Mouse (Mus musculus) cortical plate, adult 2 months (tissue): ENCODE measurements around the gene Tnpo2. TPM values are rescaled to one million over a fixed set of nuclear protein-coding genes. Genes with fewer than 3 reads are reported as not detected.

ENCODE experiments used
- H3K27ac ChIP-seq: fragments of 200-500 bp; 2 replicates; pipeline ENCODE4 v1.5.1; 2012; ENCODE audit warnings: low read length, control low read depth, inconsistent platforms; ENCODE audit not compliant: insufficient read depth
- H3K4me1 ChIP-seq: fragments of 200-500 bp; 2 replicates; pipeline ENCODE4 v1.6.1; 2011; ENCODE audit warnings: low read length; ENCODE audit not compliant: control insufficient read depth, insufficient read depth
- H3K4me3 ChIP-seq: fragments of 200-500 bp; 2 replicates; pipeline ENCODE4 v1.5.1; 2011; ENCODE audit warnings: mild to moderate bottlenecking, low read length, control low read depth; ENCODE audit not compliant: insufficient read depth
- CTCF ChIP-seq: fragments of 200-500 bp; IDR thresholded peaks from 2 replicates; pipeline ENCODE4 v1.5.1; 2011; ENCODE audit warnings: mild to moderate bottlenecking, control low read depth, low read length; ENCODE audit not compliant: insufficient read depth; ENCODE audit errors: extremely low read depth
- POLR2A ChIP-seq: fragments of 200-500 bp; IDR thresholded peaks from 2 replicates; pipeline ENCODE4 v1.6.1; 2011; ENCODE audit warnings: mild to moderate bottlenecking, low read length, control low read depth; ENCODE audit not compliant: insufficient read depth; ENCODE audit errors: extremely low read depth
- polyA plus RNA-seq: library from polyadenylated mRNA; depleted of rRNA; stranded (reverse); fragments of >200 nt; gene quantifications from 2 replicates; pipeline ENCODE4 v1.2.3, GENCODE M21; 2012; rRNA removed

The Tnpo2 gene
- polyA plus RNA-seq, 1 experiment, result 110 TPM

DNA sequence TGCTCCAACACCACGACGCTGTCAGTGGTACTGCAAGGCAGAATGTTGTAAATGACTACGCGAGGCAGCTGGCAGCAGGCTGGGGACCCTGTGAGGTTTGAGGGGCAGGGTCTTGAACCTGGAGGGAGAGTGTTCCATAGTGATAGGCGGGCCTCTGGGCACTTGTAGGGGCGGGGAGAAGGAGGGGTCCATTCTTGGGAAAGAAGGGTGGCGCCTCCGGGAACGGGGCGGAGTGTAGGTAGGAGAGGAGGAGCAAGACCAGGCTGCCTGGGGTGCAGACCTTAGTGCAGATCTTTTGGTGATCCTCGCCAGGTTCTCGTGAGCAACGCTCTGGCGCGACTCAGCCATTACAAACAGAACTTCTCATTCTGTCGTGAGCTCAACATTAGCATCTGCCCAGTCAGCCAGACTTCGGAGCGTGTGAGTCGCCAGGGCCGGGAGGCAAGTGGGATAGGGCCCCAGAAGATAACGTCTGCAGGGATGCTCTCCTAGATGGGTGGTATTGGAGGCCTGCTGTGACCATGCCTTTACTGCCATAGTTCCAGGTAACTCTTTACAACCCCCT lies 54.9 kb downstream of the Tnpo2 start:
- no peaks in the 10 kb centered on the region for H3K4me1 ChIP-seq
- no peak overlapping the region for H3K4me3 ChIP-seq
- H3K27ac ChIP-seq, result no peak overlapping the region
- TF ChIP-seq POLR2A (no peak), CTCF (no peak)

- TF ChIP-seq CTCF (no peak), POLR2A (no peak)
- no peaks in the 10 kb centered on the region for H3K4me1 ChIP-seq
- no peak overlapping the region for H3K4me3 ChIP-seq
- no peak overlapping the region for H3K27ac ChIP-seq
Measured at GRCm38 (mm10) chr8:85095051-85095450, 58.3 kb downstream of the Tnpo2 start.

DNA sequence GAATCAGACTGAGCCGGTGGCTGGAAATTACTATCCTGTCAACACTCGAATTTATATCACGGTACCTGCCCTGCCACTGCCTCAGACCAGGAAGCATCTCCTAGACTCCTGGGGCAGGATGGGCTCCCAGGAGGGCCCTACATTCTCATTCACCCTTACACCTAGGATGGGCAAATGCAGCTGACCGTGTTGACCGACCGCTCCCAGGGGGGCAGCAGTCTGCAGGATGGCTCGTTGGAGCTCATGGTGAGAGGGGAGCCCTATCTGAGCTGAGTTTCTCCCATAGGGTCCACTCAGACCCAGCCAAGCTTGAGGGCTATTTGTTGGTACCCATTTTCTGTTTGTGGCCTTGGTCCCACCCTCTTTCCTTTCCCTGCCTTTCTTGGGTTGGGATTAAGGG lies 58.9 kb downstream of the Tnpo2 start:
- H3K4me3 ChIP-seq, result no peak overlapping the region
- TF ChIP-seq POLR2A (no peak), CTCF (no peak)
- no peaks in the 10 kb centered on the region for H3K4me1 ChIP-seq
- no peak overlapping the region for H3K27ac ChIP-seq

DNA sequence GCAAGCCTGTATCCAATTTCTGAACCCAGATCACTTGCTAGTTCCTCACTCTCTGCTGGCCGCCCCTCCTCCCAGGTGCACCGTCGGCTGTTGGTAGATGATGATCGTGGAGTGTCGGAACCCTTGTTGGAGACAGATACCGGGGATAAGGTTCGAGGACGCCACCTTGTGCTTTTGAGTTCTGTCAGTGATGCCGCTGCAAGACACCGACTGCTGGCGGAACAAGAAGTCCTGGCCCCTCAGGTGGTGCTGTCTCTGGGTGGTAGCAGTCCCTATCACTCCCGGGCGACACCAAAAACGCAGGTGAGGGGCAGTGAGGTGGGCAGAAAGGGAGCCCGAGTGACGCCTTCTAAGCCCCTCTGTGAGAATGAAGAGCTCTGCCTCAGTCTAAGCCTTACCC lies 59.5 kb downstream of the Tnpo2 start:
- Histone ChIP-seq H3K27ac (no peak overlapping the region), H3K4me1 (no peaks in the 10 kb centered on the region), H3K4me3 (no peak overlapping the region)
- no peak for TF ChIP-seq POLR2A
- no peak for TF ChIP-seq CTCF

- no peak overlapping the region for H3K4me3 ChIP-seq
- TF ChIP-seq POLR2A (no peak), CTCF (no peak)
- H3K27ac ChIP-seq, result no peak overlapping the region
- no peaks in the 10 kb centered on the region for H3K4me1 ChIP-seq
Measured at GRCm38 (mm10) chr8:85096850-85097249, 60.1 kb downstream of the Tnpo2 start.

GRCm38 (mm10) chr8:85100076-85100665 lies 63.5 kb downstream of the Tnpo2 start:
- H3K27ac ChIP-seq, result no peak overlapping the region
- no peaks in the 10 kb centered on the region for H3K4me1 ChIP-seq
- TF ChIP-seq CTCF, result no peak
- no peak for TF ChIP-seq POLR2A
- H3K4me3 ChIP-seq, result no peak overlapping the region

Other genes with a start within 250 kb of the Tnpo2 start
- 82.8 and 89.1 TPM in 2 replicates for gene Nfix, start 236.6 kb upstream of the Tnpo2 start, polyA plus RNA-seq
- gene Dand5, start 214.1 kb upstream of the Tnpo2 start, polyA plus RNA-seq, result 14.9 and 16.0 TPM in 2 replicates
- 26.0 and 31.2 TPM in 2 replicates for gene Gadd45gip1, start 205.4 kb upstream of the Tnpo2 start, polyA plus RNA-seq
- 84.7 and 85.9 TPM in 2 replicates for gene Rad23a, start 196.2 kb upstream of the Tnpo2 start, polyA plus RNA-seq
- gene Calr, start 190.0 kb upstream of the Tnpo2 start, polyA plus RNA-seq, result 437 and 467 TPM in 2 replicates
- gene Farsa, start 179.9 kb upstream of the Tnpo2 start, polyA plus RNA-seq, result 58.7 and 60.4 TPM in 2 replicates
- gene Syce2, start 164.8 kb upstream of the Tnpo2 start, polyA plus RNA-seq, result 3.7 and 4.2 TPM in 2 replicates
- 81.5 and 91.9 TPM in 2 replicates for gene Gcdh, start 143.0 kb upstream of the Tnpo2 start, polyA plus RNA-seq
- gene Klf1, start 135.0 kb upstream of the Tnpo2 start, polyA plus RNA-seq, result 0.23 and 0.35 TPM in 2 replicates
- gene Dnase2a, start 128.4 kb upstream of the Tnpo2 start, polyA plus RNA-seq, result 6.1 and 6.7 TPM in 2 replicates
- 76.0 and 79.7 TPM in 2 replicates for gene Mast1, start 99.6 kb upstream of the Tnpo2 start, polyA plus RNA-seq
- 6.0 and 6.1 TPM in 2 replicates for gene Rtbdn, start 89.9 kb upstream of the Tnpo2 start, polyA plus RNA-seq
- gene Gm49661, start 67.5 kb upstream of the Tnpo2 start, polyA plus RNA-seq, result not detected in 2 replicates
- gene Prdx2, start 67.3 kb upstream of the Tnpo2 start, polyA plus RNA-seq, result 287 TPM in 2 replicates
- gene Rnaseh2a, start 67.1 kb upstream of the Tnpo2 start, polyA plus RNA-seq, result 37.3 and 37.7 TPM in 2 replicates
- 57.5 and 81.7 TPM in 2 replicates for gene Junb, start 58.2 kb upstream of the Tnpo2 start, polyA plus RNA-seq
- 15.6 and 19.2 TPM in 2 replicates for gene Hook2, start 46.3 kb upstream of the Tnpo2 start, polyA plus RNA-seq
- not detected in 2 replicates for gene Best2, start 22.4 kb upstream of the Tnpo2 start, polyA plus RNA-seq
- gene Asna1, start 11.6 kb upstream of the Tnpo2 start, polyA plus RNA-seq, result 267 and 268 TPM in 2 replicates
- gene Trir, start 10.1 kb upstream of the Tnpo2 start, polyA plus RNA-seq, result 118 and 119 TPM in 2 replicates
- gene Fbxw9, start 23.1 kb downstream of the Tnpo2 start, polyA plus RNA-seq, result 45.1 and 45.8 TPM in 2 replicates
- gene Gm5741, start 31.1 kb downstream of the Tnpo2 start, polyA plus RNA-seq, result not detected in 2 replicates
- gene Dhps, start 34.8 kb downstream of the Tnpo2 start, polyA plus RNA-seq, result 70.6 and 74.6 TPM in 2 replicates
- 120 and 139 TPM in 2 replicates for gene Wdr83os, start 43.8 kb downstream of the Tnpo2 start, polyA plus RNA-seq
- gene Wdr83, start 44.4 kb downstream of the Tnpo2 start, polyA plus RNA-seq, result 54.7 and 56.4 TPM in 2 replicates
- 49.2 and 50.1 TPM in 2 replicates for gene Man2b1, start 46.4 kb downstream of the Tnpo2 start, polyA plus RNA-seq
- 3.7 and 4.2 TPM in 2 replicates for gene Zfp791, start 86.2 kb downstream of the Tnpo2 start, polyA plus RNA-seq
- not detected in 2 replicates for gene Cks1brt, start 115.0 kb downstream of the Tnpo2 start, polyA plus RNA-seq
- gene Olfr371, start 189.1 kb downstream of the Tnpo2 start, polyA plus RNA-seq, result not detected in 2 replicates